Mouse (Mus musculus) bone marrow, adult 2 months (tissue): ENCODE data around the gene Drd1.

ENCODE experiments used
- CTCF ChIP-seq: fragments of 200-500 bp; IDR thresholded peaks from 2 replicates; pipeline ENCODE4 v1.5.1; 2011; ENCODE audit warnings: low read length, control low read depth; ENCODE audit not compliant: control insufficient read depth, insufficient read depth
- POLR2A ChIP-seq: fragments of 200-500 bp; IDR thresholded peaks from 2 replicates; pipeline ENCODE4 v1.6.1; 2011; ENCODE audit warnings: low read depth, mild to moderate bottlenecking, control low read depth, low read length, borderline replicate concordance; ENCODE audit not compliant: control insufficient read depth

DNA sequence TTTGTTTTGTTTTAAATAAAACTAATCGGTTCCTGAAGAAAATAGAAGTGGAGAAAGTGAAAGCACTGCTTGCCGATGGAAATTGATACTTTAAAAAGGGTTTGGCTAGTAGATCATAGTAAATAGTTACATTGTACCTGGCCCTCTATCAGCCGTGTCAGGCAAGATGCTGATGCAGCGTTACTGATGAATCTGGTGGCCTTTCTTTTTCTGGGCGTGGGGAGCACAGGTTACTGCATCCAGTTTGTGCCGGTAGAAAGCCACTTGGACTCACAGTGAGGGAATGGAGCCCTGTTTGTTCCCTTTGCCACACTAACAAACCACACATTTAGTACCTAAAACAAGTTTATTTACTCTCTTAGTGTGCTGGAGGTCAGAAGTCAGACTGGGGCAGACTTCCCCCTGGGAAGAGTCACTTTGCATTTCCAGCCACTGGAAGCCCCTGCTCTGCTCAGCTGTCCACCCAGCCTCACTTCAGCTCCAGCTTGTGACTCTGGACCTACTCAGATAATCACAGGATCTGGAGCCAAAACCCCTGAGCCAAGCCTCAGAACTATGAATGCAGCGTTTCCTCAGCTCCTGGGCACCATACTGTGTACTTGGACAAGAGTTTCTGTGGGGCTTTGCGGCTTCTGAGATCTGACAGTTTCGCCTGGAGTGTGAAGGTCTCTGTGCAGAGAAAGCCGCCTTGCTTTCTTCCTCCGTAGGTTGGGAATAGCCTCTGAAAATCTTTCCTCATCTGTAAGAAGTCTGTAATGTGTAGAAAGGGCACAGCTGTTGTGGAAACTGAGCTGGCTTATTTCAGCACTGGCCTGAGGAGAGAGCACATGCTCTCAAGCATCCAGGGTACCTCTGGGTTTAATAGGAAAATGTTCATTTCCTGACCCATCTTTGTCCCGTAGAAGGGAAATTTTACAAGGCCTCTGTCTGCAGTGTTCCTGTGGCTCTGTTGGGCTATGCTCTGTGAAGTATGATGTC lies 24.6 kb upstream of the Drd1 start:
- TF ChIP-seq CTCF: no peak
- no peak for TF ChIP-seq POLR2A
